Mouse (Mus musculus) adrenal gland, postnatal 36 days (tissue): ENCODE measurements around the gene Dysf. TPM values are rescaled to one million over a fixed set of nuclear protein-coding genes. Genes with fewer than 3 reads are reported as not detected.
"Not testable (repeated sequence)": the region's sequence is repeated elsewhere in the genome, so short reads cannot be mapped to it uniquely, and the experiment has no call there.

Experiments used
- DNase-seq, 2 experiments: peaks; one replicate each; pipeline ENCODE4 v3.0.0; 2021; ENCODE audit warnings: mixed read lengths in 1 of 2
- long read RNA-seq, 2 experiments: library from polyadenylated mRNA; stranded (forward); transcript quantifications; one replicate each; pipeline ENCODE4 v2.0.0; 2021; ENCODE audit warnings: borderline sequencing depth in 2 of 2
- total RNA-seq, 2 experiments: library from RNA; stranded (reverse); gene quantifications; 2 replicates each; pipeline ENCODE4 v1.2.3; 2021

Gene Dysf
- 10 to 100 TPM; 47.5 to 51.0 TPM for total RNA-seq
- long read RNA-seq, experiment 1, partial matches to known transcripts: 10 of 61 reads
- long read RNA-seq, experiment 1, other reads (novel, unspliced or antisense): 50 of 61 reads
- long read RNA-seq, experiment 2, full-length matches to known transcripts: 1 of 21 reads
- long read RNA-seq, experiment 2, partial matches to known transcripts: 4 of 21 reads
- long read RNA-seq, experiment 2, other reads (novel, unspliced or antisense): 16 of 21 reads

- peak; percentile 44 to 60 for DNase-seq
Observed at GRCm38 (mm10) chr6:84008363-84009171, at the start of gene Dysf. TSS of gene Dysf (plus strand) at chr6:84008590.

- no peak for DNase-seq
Observed at GRCm38 (mm10) chr6:83987642-83988041, 20.7 kb upstream of the Dysf start.

DNA sequence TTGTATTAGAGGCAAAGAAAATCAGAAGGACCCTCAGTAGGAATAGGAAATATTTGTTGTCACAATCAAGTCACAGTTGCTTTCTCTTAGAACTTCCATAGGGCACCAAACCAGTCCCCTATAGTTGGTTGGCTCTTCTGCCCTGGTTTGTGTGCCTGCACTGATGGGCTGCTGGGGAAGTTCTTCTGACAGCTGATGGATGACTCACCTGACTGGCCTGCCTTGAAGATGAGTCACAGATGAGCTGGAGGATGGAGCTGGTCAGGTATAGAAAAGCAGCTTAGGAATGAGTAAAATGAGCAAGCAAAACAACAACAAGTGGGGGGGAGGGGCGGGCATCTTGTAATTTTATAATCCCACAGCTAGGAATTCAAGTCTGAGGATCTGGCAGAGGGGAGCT is 5.7 kb upstream of the Dysf start:
- peak; percentile 15 to 38 for DNase-seq

DNA sequence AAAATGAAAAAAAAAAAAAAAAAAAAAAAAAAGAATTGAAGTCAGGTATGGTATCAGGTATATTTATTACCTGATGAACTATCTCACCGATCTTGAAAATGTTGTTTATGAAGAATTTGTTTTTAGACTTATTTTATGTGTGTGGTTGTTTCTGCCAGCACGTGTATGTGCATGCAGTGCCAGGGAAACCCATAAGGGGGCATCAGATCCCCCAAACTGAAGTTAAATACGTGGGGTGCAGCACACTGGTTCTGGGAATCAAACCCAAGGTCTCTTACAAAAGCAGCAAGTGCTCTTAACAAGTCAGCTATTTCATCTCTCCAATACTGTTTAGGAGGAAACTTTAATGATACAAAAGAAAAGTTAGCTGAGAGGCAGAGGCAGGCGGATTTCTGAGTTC is 4.1 kb upstream of the Dysf start:
- DNase-seq: no peak

DNA sequence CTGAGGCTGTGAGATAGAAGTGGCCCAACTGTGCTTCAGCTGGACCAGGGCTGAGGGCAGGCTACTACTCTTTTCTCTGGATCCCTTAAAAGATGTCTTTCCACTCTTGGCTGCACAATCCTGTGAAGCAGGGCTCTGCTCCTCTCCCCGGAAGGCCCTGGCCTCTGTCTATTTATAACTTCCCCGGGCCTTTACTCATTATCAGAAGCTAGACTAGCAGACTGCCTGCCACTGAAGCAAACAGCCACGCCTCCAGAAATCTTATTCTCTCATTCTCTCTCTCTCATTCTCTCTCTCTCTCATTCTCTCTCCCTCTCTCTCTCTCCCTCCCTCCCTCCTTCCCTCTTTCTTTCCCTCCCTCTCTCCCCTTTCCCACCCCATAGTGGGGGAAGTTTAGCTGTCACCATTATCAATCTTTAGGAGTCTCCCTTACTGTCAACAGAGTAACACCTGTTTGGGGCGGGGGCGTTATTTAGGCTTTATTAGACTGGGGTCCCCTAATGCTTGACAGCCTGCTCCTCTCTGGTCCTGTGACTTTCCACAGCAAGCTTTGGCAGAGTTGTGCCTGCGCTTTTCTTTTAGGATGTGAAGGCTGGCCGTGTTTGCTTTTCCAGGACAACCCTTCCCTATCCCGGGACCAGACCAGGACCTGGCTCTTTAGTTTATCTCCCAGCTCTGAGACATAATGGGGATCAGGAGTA is 932 bp downstream of the Dysf start:
- no peak for DNase-seq

DNA sequence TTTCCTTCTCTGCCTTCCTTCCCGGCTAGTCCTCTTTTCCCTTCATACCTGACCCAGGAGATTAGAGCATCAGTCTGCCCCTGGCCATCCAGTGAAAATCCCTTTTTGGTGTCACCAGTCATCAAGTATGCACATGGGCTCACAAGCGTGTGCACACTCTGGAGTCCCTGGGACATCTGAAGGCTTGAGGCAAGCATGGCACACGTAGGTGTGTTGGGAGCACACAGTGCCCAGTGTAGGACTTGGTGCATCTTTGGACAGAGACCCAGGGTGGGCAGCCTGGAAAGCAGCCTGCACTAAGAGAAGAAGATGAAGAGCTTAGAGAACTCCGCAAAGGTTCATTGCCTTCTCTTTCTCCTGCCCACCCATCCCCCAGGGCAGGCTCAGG is 1.5 kb downstream of the Dysf start:
- no peak for DNase-seq

- DNase-seq: peak; percentile 37 to 48
Observed at GRCm38 (mm10) chr6:84010303-84011225, 2.2 kb downstream of the Dysf start.

DNA sequence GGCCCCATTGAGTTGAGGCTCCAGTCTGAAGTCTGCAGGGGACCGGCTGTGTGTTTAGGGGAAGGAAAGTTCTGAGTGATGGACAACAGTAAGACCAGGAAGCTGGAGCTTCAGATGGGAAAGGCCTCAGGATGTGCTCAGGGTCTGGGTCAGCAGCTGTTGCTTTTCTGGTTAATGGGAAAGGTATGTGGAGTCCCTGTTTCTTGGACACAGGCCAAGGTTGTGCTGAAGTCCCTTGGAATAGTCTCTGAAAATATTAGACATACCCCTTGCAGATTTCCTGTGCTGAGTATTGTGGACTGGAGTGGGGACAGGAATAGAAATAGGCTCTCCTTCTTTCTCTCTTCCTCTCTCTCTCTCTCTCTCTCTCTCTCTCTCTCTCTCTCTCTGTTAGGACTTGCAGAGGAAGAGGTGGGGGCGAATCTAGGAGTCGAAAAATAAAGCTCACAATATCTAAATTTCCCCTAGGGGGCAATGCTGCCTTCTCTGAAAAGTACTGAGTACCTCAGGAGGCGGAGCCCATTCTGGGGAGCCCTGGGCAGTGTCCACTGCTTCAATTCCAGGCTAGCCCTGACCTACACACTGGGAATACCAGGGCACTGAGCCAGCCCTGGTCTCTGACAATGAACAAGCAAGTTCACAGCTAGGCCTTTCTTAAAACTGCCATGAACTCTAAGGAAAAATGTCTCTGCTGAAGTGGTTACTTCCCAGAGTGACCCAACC is 6.7 kb downstream of the Dysf start:
- DNase-seq: peak; percentile 74 to 87

DNA sequence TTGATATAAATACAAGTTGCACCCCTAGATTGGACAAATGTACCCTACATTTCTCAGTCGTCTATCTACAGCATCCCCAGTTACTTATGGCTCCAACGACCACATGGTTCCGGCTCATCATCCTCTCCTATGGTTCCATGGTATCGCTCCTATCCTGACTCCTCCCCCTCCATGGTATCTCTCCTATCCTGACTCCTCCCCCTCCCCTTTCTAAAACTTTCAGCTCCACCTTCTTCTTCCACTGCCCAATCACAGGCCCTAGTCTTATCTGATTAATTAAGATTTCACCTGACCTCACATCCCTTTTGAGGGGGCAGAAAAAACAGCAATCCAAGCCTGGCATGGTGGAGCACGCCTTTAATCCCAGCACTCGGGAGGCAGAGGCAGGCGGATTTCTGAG is 8.5 kb downstream of the Dysf start:
- no peak for DNase-seq

DNA sequence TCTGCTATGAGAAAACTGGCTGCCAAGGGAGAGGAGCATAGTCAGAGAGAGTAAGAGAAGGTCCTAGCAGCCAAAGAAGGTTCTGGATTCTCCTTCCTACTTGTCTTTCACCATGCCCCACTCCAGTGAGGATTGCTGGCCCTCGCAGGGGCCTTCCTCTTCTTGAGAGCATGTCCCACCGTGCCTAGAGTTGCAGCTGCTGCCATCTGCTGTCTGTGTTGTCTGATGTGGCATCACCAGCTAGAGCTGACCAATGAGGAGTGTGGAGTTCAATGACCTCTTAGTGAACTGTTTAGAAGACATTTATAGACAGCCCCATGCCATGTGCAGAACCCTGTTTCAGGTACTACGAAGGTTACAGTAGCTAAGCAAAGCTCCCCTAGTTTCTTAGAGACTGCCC is 9.0 kb downstream of the Dysf start:
- no peak for DNase-seq

GRCm38 (mm10) chr6:84018906-84019550 is 10.6 kb downstream of the Dysf start:
- DNase-seq: peak; percentile 79 to 82

GRCm38 (mm10) chr6:84020002-84020401 is 11.6 kb downstream of the Dysf start:
- DNase-seq: no peak

DNA sequence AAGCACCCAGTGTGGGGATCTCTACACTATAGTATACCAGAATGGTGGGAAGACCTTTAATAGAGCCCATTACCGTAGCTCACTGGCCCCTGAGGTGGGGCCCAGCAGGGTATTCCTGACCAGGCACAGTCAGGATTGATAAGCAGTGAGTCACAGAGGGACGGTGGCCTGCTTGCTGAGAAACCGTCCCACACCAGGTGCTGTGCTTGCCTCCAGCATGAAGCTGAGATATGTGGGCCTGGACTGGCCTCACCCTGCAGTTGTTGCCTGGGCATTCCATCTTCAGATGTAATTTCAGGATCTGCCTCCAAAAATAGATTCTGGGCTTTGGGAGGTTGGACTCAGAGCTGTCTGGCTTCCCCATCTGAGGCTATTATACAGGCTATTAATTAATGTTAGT is 13.6 kb downstream of the Dysf start:
- DNase-seq: no peak

- DNase-seq: no peak
Observed at GRCm38 (mm10) chr6:84025636-84026035, 17.2 kb downstream of the Dysf start.

DNA sequence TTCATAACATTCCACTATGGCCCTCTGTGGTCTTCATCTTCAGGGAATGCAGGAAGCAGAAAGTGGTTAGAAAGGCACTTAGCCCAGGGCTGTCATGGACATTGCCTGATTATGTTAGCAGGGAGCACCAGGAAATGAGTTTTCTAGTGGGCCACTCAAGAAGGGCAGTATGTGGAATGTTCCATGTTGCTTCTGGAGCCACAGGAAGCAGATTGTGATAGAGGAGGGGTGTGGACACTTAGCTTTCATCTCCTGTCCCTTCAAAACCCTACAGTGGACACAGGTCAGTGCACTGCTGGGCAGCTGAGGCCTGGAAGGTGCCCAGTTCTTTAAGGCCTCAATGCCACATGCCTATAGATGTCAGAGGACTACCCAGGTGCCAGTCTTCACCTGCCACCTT is 20.4 kb downstream of the Dysf start:
- no peak for DNase-seq

DNA sequence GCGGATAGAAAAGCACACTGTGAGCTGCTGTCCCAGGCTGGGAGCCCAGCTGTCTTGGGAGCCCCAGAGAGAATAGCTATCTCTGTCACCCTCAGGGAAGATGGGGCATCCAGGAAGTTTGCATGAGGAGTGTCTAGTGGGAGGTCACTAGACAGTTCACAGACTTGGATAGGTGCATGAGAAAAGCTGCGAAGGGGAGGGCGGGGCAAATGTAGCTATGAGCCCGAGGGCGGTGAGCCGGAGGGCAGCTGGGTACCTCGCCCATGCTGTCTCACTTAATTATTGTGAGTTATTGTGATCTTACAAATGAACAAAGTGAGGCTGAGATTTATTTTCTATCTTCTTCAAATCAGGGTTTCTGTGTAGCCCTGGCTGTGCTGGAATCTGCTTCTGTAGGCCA is 21.4 kb downstream of the Dysf start:
- no peak for DNase-seq

DNA sequence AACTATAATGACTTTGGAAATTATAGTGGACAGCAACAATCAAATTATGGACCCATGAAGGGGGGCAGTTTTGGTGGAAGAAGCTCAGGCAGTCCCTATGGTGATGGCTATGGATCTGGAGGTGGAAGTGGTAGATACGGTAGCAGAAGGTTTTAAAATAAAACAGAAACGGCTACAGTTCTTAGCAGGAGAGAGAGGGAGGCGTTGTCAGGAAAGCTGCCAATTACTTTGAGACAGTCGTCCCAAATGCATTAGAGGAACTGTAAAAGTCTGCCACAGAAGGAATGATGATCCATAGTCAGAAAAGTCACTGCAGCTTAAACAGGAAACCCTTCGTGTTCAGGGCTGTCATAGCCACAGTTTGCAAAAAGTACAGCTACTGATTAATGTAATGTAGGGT is 24.1 kb downstream of the Dysf start:
- DNase-seq: not testable (repeated sequence)

DNA sequence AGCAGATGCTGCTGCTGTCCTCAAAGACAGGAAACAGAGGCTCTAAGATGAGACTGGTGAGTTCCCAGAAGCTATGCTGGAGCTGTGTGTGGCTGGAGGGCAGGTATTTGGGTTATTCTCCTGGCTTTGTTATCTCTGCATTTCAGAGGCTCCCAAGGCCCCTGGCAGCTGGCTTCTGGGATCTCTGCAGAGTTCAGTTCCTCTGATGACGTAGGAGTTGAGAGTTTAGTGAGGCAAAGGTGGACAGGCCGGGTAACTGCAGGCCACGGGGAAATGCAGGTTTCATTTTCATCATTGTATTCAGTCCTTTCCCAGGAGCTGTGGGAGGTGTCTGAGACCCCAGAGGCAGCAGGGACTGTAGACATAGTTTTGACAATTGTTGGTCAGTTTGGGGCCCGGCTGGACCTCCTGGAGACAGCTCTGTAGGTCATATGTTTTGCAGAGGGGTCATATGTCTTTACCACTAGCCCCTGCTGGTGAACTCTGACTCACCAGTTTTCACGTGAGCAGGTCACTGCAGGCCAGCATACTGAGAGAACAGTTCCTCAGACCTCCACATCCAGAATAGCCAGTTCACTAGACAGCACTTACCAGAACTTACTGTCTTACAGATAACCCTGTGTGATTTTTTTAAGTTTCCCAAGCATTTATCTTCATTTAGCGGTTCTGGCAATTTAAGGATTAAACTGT is 35.0 kb downstream of the Dysf start:
- peak in 1 of 2 experiments; percentile 23 for DNase-seq

DNA sequence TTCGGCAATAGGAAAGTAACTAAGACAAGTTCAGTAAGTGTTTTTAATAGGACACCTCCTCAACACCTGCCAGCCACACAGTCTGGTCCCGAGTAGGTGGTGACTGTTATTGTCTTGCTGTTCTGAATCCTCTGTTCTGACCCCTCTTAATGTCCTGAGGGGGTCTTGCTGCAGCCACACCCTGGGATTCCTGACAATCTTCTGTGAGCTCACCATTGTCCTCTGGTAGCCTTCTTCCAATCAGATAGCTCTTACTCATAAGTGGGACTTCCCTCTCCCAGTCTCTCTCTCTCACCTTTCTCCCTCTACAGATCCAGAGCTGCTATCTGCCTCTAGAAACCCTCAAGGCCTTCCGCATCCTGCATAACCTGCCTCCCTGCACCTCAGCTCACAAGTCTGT is 36.3 kb downstream of the Dysf start:
- no peak for DNase-seq

- DNase-seq: peak; percentile 49 to 62
Observed at GRCm38 (mm10) chr6:84048856-84049255, 40.5 kb downstream of the Dysf start.
